Mouse (Mus musculus): ENCODE data around the gene Trpm4. TPM values are rescaled to one million over a fixed set of nuclear protein-coding genes. Genes with fewer than 3 reads are reported as not detected.

Gene Trpm4
- polyA plus RNA-seq, 1 experiment from 2014 or later = 17.8 TPM

Other genes with a start within 250 kb of the Trpm4 start
- 375 and 376 TPM in 2 replicates for gene Rcn3, start 241.6 kb downstream of the Trpm4 start, polyA plus RNA-seq (2015; fragmentation: Nextera tagmentation; extraction: Ambion mirVana)
- gene Fcgrt, start 229.9 kb downstream of the Trpm4 start, polyA plus RNA-seq (2015; fragmentation: Nextera tagmentation; extraction: Ambion mirVana) = 61.6 and 65.1 TPM in 2 replicates
- 1,651 and 1,760 TPM in 2 replicates for gene Rps11, start 209.3 kb downstream of the Trpm4 start, polyA plus RNA-seq (2015; fragmentation: Nextera tagmentation; extraction: Ambion mirVana)
- gene Rpl13a, start 205.0 kb downstream of the Trpm4 start, polyA plus RNA-seq (2015; fragmentation: Nextera tagmentation; extraction: Ambion mirVana) = 1,453 and 1,588 TPM in 2 replicates
- 0.20 TPM in 1 of 2 replicates, not detected in the other for gene Gm45713, start 197.5 kb downstream of the Trpm4 start, polyA plus RNA-seq (2015; fragmentation: Nextera tagmentation; extraction: Ambion mirVana)
- gene Flt3l, start 197.3 kb downstream of the Trpm4 start, polyA plus RNA-seq (2015; fragmentation: Nextera tagmentation; extraction: Ambion mirVana) = 1.3 and 1.7 TPM in 2 replicates
- gene Pih1d1, start 179.5 kb downstream of the Trpm4 start, polyA plus RNA-seq (2015; fragmentation: Nextera tagmentation; extraction: Ambion mirVana) = 78.5 and 97.7 TPM in 2 replicates
- 43.6 and 52.0 TPM in 2 replicates for gene Aldh16a1, start 179.2 kb downstream of the Trpm4 start, polyA plus RNA-seq (2015; fragmentation: Nextera tagmentation; extraction: Ambion mirVana)
- gene Slc17a7, start 169.8 kb downstream of the Trpm4 start, polyA plus RNA-seq (2015; fragmentation: Nextera tagmentation; extraction: Ambion mirVana) = 0.18 and 0.22 TPM in 2 replicates
- 1.8 and 2.6 TPM in 2 replicates for gene Gfy, start 154.2 kb downstream of the Trpm4 start, polyA plus RNA-seq (2015; fragmentation: Nextera tagmentation; extraction: Ambion mirVana)
- gene Pth2, start 152.8 kb downstream of the Trpm4 start, polyA plus RNA-seq (2015; fragmentation: Nextera tagmentation; extraction: Ambion mirVana) = not detected in 2 replicates
- 0.53 and 1.2 TPM in 2 replicates for gene Ccdc155, start 128.9 kb downstream of the Trpm4 start, polyA plus RNA-seq (2015; fragmentation: Nextera tagmentation; extraction: Ambion mirVana)
- gene Dkkl1, start 121.6 kb downstream of the Trpm4 start, polyA plus RNA-seq (2015; fragmentation: Nextera tagmentation; extraction: Ambion mirVana) = 2.3 and 3.0 TPM in 2 replicates
- gene Tead2, start 118.0 kb downstream of the Trpm4 start, polyA plus RNA-seq (2015; fragmentation: Nextera tagmentation; extraction: Ambion mirVana) = 221 and 233 TPM in 2 replicates
- 1.6 and 2.8 TPM in 2 replicates for gene Cd37, start 94.7 kb downstream of the Trpm4 start, polyA plus RNA-seq (2015; fragmentation: Nextera tagmentation; extraction: Ambion mirVana)
- gene Slc6a16, start 92.7 kb downstream of the Trpm4 start, polyA plus RNA-seq (2015; fragmentation: Nextera tagmentation; extraction: Ambion mirVana) = 0.17 and 0.29 TPM in 2 replicates
- not detected in 2 replicates for gene Slc6a21, start 56.3 kb downstream of the Trpm4 start, polyA plus RNA-seq (2015; fragmentation: Nextera tagmentation; extraction: Ambion mirVana)
- gene Hrc, start 1.5 kb upstream of the Trpm4 start, polyA plus RNA-seq (2015; fragmentation: Nextera tagmentation; extraction: Ambion mirVana) = 2.2 and 2.9 TPM in 2 replicates
- 6.6 and 8.2 TPM in 2 replicates for gene Ppfia3, start 33.2 kb upstream of the Trpm4 start, polyA plus RNA-seq (2015; fragmentation: Nextera tagmentation; extraction: Ambion mirVana)
- 1.6 and 2.7 TPM in 2 replicates for gene Lin7b, start 36.8 kb upstream of the Trpm4 start, polyA plus RNA-seq (2015; fragmentation: Nextera tagmentation; extraction: Ambion mirVana)
- 285 and 299 TPM in 2 replicates for gene Snrnp70, start 62.0 kb upstream of the Trpm4 start, polyA plus RNA-seq (2015; fragmentation: Nextera tagmentation; extraction: Ambion mirVana)
- gene Kcna7, start 71.9 kb upstream of the Trpm4 start, polyA plus RNA-seq (2015; fragmentation: Nextera tagmentation; extraction: Ambion mirVana) = not detected in 2 replicates
- 4.6 and 6.1 TPM in 2 replicates for gene Ntf5, start 79.9 kb upstream of the Trpm4 start, polyA plus RNA-seq (2015; fragmentation: Nextera tagmentation; extraction: Ambion mirVana)
- gene Lhb, start 87.0 kb upstream of the Trpm4 start, polyA plus RNA-seq (2015; fragmentation: Nextera tagmentation; extraction: Ambion mirVana) = 0.41 and 1.2 TPM in 2 replicates
- gene Gys1, start 101.1 kb upstream of the Trpm4 start, polyA plus RNA-seq (2015; fragmentation: Nextera tagmentation; extraction: Ambion mirVana) = 38.0 and 39.6 TPM in 2 replicates
- gene Ruvbl2, start 104.3 kb upstream of the Trpm4 start, polyA plus RNA-seq (2015; fragmentation: Nextera tagmentation; extraction: Ambion mirVana) = 141 and 148 TPM in 2 replicates
- gene Ftl1, start 126.1 kb upstream of the Trpm4 start, polyA plus RNA-seq (2015; fragmentation: Nextera tagmentation; extraction: Ambion mirVana) = 5,253 and 5,612 TPM in 2 replicates
- gene Bax, start 133.1 kb upstream of the Trpm4 start, polyA plus RNA-seq (2015; fragmentation: Nextera tagmentation; extraction: Ambion mirVana) = 154 and 190 TPM in 2 replicates
- 0.59 and 1.2 TPM in 2 replicates for gene Tulp2, start 148.1 kb upstream of the Trpm4 start, polyA plus RNA-seq (2015; fragmentation: Nextera tagmentation; extraction: Ambion mirVana)
- gene Gm45808, start 153.0 kb upstream of the Trpm4 start, polyA plus RNA-seq (2015; fragmentation: Nextera tagmentation; extraction: Ambion mirVana) = not detected in 2 replicates
- gene Dhdh, start 155.0 kb upstream of the Trpm4 start, polyA plus RNA-seq (2015; fragmentation: Nextera tagmentation; extraction: Ambion mirVana) = 4.5 TPM in 2 replicates
- 198 and 206 TPM in 2 replicates for gene Nucb1, start 176.6 kb upstream of the Trpm4 start, polyA plus RNA-seq (2015; fragmentation: Nextera tagmentation; extraction: Ambion mirVana)
- gene Ppp1r15a, start 192.5 kb upstream of the Trpm4 start, polyA plus RNA-seq (2015; fragmentation: Nextera tagmentation; extraction: Ambion mirVana) = 22.9 and 23.0 TPM in 2 replicates
- 2.9 and 3.8 TPM in 2 replicates for gene Plekha4, start 192.6 kb upstream of the Trpm4 start, polyA plus RNA-seq (2015; fragmentation: Nextera tagmentation; extraction: Ambion mirVana)
- 0.25 and 0.83 TPM in 2 replicates for gene Hsd17b14, start 221.1 kb upstream of the Trpm4 start, polyA plus RNA-seq (2015; fragmentation: Nextera tagmentation; extraction: Ambion mirVana)
- 67.1 and 68.4 TPM in 2 replicates for gene Bcat2, start 236.4 kb upstream of the Trpm4 start, polyA plus RNA-seq (2015; fragmentation: Nextera tagmentation; extraction: Ambion mirVana)

Data from embryonic facial prominence, embryonic 13.5 days (tissue).